Mouse (Mus musculus): ENCODE measurements at regions not wholly inside any gene's neighbourhood (a gene's known extent, or its start where the extent isn't known, plus 50 kb on each side); places are given as distances from the start of the nearest gene placed in this dataset.
"Not testable (repeated sequence)": the region's sequence is repeated elsewhere in the genome, so short reads cannot be mapped to it uniquely, and the experiment has no call there.

- no peak for DNase-seq (ENCODE audit: low read depth)
Observed at GRCm38 (mm10) chr10:117477331-117478201, 97.8 kb upstream of the Cpsf6 start.

- DNase-seq (ENCODE audit: low read depth): no peak
Observed at GRCm38 (mm10) chr10:117475086-117475945, 95.5 kb upstream of the Cpsf6 start.

- no peak for DNase-seq (ENCODE audit: low read depth)
Observed at GRCm38 (mm10) chr10:117474351-117475085, 94.7 kb upstream of the Cpsf6 start.

DNA sequence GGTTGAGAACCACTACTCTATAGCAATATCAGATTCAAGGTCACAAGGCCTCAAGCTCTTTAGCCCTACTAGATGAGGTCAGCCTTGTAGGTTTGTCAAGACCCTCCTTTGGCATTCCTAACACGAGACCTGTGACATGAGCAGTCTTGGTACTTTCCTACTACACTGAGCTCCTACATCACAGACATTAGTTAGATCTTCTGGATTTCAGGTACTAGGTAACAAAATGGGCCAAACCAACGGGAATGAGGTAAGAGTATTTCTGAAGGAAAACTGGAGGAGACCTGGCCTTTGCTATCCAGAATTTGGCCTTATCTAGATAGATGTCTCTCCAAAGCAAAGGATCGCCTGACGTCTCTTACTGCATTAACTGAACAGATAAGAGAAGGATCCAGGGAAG is 93.7 kb upstream of the Cpsf6 start:
- DNase-seq (ENCODE audit: low read depth): no peak

GRCm38 (mm10) chr10:117472568-117472930 is 92.7 kb upstream of the Cpsf6 start:
- DNase-seq (ENCODE audit: low read depth): no peak

DNA sequence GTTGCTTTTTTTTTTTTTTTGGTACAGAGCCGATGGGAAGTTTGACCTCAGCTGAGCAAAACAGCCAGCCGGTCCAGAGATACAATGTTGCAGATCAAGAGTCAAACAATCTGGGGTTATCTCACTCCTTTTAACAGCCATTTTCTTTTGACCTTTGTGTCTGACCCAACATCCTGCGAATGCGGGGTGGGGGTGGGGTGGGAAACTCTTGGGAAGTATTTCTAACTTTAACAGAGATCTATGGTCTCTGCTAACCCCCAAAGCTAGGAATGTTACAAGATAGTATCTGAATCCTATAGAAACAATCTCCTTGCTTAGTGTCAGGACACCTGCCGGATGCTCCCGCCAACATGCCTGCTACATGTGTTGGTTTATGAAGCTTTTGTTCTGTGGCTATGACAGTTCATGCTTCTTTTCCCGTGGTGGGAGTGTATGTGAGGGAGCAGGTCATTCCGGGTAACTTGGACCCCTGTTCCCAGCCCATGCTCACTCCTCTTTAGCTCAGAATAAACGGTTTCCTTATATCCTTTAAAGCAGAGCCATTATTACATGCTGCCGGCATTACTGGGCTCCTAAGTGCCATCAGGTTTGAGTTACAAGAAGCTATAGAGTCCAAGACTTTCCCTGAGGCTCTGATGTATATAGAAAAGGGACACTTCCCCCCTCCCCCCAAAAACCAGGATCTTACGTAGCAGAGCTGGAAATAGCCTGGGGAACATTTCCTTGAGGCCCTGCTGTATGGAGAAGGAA is 92.2 kb upstream of the Cpsf6 start:
- DNase-seq (ENCODE audit: low read depth): no peak

DNA sequence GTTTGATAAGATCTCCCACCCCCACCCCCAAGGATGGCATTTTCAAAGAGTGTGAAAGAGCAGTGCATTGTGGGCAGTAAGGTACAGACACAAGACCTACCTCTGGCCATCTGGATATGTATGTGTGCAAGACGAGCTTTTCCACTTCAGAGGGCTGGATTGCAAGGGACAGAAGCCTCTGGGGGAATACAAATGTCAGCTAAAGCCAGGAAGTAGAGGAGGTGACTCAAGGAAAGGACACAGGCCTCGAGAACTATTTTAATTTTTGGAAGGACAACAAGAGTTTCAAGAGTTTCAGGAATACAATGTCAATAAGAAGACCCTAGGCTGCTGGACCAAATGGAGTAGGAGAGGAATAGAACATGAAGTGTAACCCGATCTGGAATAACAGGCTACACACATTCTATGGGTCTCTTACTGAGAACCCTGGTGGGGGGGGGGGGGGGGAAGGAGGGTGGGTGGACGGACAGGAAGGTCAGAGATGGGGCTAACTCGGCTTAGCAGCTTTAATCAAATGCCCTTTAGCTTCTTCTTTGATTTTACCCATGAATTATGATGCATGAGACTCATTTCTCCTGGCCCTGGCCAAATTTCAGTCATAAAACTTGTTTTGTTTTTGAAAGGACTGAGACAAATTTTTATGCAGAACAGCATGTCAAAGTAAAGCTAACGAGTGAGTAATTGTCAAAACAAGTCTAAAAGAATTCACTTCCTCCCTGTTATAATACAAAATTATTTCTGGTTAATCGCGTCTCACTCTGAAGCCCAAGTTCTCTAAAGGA is 91.4 kb upstream of the Cpsf6 start:
- DNase-seq (ENCODE audit: low read depth): no peak

DNA sequence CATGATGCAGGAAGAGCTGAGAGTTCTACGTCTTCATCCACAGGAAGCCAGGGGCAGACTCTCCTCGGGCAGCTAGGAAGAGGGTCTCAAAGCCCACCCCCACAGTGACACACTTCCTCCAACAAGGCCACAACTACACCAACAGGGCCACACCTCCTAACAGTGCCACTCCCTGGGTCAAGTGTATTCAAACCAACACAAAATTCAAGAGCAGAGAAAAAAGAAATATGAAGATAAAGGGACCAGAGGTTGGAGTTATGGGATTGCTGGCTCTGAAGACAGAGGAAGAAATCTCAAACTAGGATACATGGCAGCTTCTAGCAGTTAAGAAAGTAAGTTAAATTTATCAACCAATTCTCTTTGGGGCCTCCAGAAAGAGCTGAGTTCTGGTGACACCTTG is 90.7 kb upstream of the Cpsf6 start:
- no peak for DNase-seq (ENCODE audit: low read depth)

- DNase-seq (ENCODE audit: low read depth): no peak
Observed at GRCm38 (mm10) chr10:117469573-117470090, 89.8 kb upstream of the Cpsf6 start.

- DNase-seq (ENCODE audit: low read depth): no peak
Observed at GRCm38 (mm10) chr10:117468931-117469572, 89.2 kb upstream of the Cpsf6 start.

- DNase-seq (ENCODE audit: low read depth): no peak
Observed at GRCm38 (mm10) chr10:117468381-117468780, 88.6 kb upstream of the Cpsf6 start.

DNA sequence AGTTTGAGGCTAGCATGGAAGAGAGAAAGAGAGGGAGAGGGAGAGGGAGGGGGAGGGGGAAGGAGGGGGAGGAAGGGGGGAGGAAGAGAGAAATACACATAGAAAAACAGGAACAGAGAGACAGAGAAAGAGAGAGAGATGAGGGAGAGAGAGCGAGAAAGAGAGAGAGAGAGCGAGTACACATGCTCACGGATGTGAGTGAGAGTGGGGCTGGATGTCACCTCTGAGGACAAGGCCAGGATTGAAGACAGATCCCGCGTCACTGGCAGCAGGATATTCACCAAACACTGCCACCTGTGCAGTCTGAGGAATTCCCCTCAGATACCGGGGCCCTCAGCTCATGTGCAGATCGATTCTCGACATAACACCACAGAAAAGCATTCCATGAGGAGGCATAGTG is 87.3 kb upstream of the Cpsf6 start:
- no peak for DNase-seq (ENCODE audit: low read depth)

- DNase-seq (ENCODE audit: low read depth): no peak
Observed at GRCm38 (mm10) chr10:117466391-117466790, 86.6 kb upstream of the Cpsf6 start.

GRCm38 (mm10) chr10:117465671-117466250 is 85.9 kb upstream of the Cpsf6 start:
- DNase-seq (ENCODE audit: low read depth): no peak

DNA sequence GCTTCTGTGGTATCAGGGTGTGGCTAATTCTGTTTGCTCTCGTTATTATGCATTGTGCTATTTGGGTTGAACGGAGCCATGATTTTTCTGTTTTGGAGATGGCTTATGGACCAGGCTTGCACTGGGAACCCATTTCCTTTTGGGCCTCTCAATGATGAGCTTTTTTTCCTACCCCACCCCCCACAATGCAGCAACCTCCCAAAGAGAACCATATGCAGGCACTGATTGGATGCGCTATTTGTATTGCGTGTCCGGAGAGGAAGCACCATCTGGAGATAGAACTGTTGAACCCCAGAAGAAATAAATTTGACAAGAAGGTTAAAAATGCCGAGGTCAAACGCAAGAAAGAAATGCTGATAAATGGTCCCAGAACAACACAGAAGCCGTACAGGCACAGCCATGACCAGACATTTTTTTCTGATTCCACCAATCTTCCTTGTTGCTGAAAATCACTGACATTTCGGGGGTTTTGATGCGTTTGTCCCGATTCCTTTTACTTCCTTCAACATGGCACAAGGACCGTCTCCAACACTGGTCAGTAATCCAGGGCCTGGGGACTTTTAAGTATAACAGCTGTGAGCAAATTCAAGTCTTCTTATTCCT is 85.3 kb upstream of the Cpsf6 start:
- DNase-seq (ENCODE audit: low read depth): no peak

DNA sequence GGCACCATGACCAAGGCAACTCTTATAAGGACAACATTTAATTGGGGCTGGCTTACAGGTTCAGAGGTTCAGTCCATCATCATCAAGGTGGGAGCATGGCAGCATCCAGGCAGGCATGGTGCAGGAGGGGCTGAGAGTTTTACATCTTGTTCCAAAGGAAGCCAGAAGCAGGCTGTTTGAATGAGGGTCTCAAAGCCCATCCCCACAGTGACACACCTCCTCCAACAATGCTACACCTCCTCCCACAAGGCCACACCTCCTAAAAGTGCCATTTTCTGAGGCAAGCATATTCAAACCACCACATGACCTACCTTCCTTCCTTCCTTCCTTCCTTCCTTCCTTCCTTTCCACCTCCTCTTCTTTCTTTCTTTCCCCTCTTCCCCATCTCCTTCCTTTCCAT is 84.5 kb upstream of the Cpsf6 start:
- not testable (repeated sequence) for DNase-seq (ENCODE audit: low read depth)

GRCm38 (mm10) chr10:117463636-117464035 is 83.8 kb upstream of the Cpsf6 start:
- no peak for DNase-seq (ENCODE audit: low read depth)

GRCm38 (mm10) chr10:117462921-117463320 is 83.1 kb upstream of the Cpsf6 start:
- DNase-seq (ENCODE audit: low read depth): no peak

DNA sequence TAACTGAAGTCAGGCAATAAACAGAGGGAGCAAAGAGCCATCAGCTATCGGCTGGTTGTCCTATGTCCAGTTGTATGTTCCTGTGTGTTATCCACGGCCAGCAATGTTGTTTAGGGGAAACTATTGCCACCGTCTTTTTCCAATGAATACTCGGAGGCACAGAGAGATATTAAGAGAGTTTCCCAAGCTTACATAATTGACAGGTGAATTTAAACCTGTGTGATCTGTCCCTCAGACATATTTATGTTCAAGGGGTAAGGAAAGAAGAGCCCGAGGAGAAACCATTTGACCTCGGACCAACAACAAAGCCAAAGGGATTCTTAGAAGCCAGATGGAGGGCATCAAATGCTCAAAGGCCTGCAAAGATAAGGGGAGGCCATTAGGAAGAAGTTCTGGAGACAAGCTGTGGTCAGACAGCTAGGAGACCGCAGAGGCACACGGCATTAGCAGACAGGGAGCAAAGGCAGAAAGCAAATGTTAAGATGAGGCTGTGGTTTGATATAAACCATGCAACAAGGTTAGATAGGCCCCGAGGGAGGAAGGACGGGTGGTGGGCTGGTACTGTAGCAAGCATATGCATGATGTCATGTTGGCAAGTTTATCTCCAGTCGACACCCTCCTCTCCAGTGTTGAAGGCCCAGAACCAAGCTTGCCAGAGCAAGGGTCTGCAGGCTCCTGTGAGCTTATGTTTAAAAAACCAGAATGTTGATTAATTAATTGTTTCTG is 82.1 kb upstream of the Cpsf6 start:
- no peak for DNase-seq (ENCODE audit: low read depth)

Measured in fibroblast of lung, adult 2 months (primary cell).